Mouse (Mus musculus) CD4-positive helper T cell, adult 2 months (primary cell): ENCODE data around the gene Sdccag8.

ENCODE experiments used
- DNase-seq: peaks from one replicate; pipeline ENCODE4 v3.0.0-alpha.2; 2012; ENCODE audit warnings: low read depth, missing footprints, low spot score

Gene Sdccag8

DNA sequence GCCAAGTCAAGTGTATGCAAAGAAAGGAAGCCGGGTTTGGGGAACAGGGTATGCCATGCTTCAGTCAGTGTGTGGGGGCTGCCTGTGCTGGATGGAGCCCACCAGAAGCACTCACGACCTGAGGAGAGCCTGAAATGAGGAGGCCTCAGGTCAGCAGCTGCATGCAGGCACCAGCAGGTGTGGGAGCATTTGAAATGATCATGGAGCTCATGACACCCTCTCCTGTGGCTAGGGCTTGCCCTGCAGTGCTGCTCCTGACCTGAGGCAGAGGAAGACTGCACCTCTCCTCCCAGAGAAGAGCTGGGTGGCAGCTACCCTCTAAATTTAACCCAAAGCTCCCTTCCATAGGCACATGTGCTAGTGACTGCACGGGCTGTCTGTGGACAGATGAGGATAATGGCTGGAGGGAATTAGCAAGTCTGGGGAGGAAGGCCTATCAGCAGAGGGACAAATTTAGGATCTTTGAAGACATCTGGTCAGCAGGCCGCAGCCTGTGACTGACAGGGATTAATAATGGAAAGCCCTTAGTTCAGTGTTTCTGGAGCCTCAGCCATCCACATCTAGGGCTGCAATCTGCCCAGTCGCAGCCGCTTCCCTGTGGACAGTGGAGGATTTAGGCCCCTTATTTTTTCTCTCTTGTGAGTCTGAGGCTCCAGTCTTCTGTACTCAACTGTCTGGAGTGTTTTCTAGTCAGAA is 196.3 kb downstream of the Sdccag8 start:
- DNase-seq = no peak

DNA sequence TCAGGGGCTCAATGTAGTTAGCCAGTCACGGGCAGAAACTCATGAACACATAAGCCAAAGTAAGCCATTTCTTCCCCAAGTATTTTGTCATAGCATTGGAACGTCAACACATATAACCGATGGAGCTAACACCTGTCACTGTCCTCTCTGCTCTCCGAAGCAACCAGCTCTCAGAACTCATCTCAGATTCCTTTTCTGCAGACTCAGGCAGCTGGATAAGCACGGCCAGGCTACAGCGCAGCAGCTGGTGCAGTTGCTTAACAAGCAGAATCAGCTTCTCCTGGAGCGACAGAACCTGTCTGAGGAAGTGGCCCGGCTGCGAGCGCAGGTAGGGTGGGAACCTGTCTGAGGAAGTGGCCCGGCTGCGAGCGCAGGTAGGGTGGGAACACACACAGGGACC is 197.2 kb downstream of the Sdccag8 start:
- DNase-seq = no peak

DNA sequence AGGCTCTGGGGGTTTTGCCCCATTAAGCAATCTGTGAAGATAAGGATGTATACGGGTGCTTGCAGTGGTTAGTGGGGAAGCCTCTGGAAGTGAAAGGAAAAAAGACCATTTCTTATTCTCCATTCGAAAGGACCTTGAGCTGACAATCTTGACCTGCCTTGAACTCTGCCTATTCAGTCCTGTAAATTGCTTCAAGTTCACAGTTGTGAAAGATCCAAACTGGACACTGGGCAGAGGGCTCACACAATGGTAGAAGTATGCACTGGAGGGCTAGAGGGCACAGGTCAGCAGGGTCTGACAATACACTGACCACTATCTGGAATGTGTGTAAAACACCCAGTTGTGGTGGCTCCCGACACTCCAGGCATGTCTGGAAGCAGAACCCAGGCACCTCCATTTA is 198.3 kb downstream of the Sdccag8 start:
- no peak for DNase-seq

DNA sequence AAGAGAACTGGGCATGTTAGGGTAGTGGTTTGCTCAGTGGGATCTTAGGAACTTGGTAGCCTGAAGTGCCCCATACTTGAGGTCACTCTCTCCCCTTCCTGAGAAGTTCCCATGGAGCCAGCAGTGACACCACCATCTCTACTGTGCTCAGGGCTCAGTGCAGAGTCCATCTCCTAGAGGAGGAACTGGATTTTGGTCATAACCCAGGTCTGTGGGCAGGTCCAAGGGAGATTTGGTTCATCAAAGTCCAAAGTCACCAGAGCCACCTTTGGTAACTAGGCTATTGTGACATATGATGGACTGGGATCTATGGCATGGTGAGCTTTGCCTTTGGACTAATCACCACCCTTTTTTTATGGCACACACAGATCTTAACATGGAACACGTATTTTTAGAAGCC is 198.9 kb downstream of the Sdccag8 start:
- DNase-seq = no peak

DNA sequence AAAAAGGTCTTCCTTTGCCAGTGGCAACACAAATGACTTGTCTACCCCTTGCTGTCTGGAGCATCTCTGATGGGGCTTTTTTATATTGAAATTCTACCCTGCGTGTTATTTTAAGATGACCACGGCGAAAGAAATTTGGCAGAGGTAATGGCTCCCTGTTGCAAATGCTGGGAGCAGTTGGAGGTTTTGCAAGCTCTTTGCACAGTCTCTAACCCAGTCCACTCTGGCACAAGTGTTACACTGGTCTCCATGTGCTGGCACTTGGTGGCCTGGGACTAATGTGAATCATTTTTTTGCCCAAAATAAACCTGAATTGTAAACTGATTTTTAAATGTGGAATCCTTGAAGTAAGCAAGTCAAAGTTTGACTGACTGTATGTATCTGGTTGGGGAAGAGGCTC is 199.3 kb downstream of the Sdccag8 start:
- no peak for DNase-seq

DNA sequence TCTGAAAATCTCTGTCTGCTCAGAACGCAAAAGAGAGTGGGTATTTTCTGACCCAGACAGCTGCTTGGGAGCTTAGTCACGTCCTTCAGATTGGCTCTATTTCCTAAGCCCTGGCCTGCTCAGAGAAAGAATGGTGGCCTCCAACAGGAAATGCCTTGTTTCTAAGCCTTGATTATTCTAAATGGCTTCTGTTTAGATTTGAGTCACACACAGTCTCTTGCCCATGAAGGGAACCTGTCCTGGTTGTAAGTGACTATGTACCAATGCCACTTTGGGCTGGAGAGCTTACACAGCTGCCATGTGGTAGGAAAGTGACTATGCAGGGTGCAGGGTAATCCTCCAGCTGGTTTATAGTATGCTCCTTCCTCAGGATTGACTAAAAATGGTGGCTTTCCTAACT is 199.9 kb downstream of the Sdccag8 start:
- no peak for DNase-seq

DNA sequence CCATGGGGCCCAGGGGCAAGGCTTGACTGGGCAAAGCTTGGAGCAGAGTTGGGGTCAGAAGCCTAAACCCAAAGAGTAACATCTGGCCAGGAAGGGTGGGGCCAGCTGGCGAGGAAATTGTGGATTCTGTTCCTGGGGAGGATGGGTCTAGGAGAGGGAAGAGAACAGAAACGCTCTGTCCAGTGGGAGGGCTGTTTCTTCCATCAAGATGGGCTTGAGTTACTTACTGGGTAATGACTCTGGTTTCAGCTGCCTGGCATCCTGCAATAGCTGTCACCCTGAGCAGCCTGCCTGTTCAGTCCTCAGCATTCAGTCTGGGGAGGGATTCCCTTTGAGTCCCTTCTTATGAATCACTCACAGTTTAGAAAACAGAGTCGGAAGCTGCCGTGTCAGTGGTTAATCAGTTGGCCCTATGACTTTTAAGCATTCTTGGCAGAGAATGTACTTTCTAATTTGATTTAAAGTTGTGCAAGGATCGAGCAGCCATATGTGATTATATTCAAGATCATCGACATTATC is 200.5 kb downstream of the Sdccag8 start:
- DNase-seq = no peak

DNA sequence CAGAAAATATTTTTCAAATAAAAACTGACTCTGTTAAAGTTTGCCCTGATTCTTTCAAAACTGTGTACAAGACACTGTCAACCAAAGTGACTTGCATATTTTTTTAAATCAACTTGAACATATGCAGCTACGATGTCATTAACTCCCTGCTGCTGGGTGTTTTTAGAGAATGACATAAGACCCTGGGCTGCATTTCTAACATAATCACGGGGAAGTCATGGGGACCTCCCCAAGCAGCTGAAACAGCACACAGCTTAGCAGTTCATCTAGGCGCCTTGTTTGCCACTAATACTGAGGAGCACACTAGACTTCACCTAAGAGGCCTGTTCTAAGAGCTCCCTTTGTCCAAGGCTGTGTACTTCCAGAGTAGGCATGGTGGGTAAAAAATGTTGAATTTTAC is 201.5 kb downstream of the Sdccag8 start:
- no peak for DNase-seq

DNA sequence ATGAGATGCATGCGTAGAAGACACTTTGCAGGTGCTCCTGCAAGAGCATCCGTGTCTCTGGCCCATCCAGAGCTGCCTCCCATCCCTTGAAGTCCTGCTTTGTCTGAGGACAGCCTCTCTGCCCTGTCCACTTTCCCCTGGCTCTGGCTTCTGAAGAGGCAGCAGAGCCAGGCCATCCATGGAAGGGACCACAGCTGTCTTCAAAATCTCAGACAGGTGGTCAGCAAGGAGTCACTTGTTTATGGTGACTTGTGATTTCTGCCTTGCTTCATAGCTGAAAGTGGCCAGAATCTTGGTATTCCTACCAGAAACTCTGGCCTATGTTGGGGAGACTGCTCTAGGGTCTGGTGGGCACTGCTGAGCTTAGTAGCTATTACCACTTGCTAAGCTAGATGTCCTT is 202.3 kb downstream of the Sdccag8 start:
- DNase-seq = no peak

DNA sequence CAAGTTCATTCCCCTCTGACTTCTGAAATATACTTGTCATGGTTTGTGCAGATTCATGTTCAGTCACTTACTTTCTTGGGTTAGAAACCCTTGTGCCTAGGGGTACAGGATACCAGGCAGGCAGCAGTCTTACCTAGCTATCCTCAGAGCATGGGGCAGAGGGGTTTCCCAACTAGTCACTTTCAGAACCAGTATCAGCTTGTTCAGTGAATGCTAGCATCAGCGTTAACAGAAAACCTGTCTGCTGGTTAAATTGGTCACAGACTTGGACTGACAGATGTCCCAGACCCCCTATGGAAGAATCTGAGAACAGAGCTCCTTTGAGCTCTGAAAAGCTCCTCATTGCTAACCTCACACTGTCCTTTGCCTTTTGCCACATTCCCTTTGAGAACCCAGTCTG is 204.3 kb downstream of the Sdccag8 start:
- DNase-seq = no peak

DNA sequence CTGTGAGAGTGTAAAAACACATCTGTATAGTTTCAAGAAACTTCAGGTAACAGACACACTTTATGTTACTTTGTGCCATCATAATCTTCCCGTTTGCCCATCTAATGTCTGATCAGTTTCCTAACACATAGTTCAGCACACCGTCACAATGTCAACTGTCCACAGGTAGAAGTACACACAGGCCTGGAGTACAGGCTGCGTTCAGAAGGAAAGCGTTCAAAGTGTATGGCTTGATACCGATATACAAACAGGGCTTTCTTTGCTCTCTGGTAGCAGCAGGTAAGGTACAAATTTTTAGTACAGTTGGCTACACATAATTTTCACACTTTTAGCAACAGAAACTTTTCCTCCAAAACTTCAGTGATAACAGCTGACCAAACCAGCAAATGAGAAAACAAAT is 205.2 kb downstream of the Sdccag8 start:
- no peak for DNase-seq

DNA sequence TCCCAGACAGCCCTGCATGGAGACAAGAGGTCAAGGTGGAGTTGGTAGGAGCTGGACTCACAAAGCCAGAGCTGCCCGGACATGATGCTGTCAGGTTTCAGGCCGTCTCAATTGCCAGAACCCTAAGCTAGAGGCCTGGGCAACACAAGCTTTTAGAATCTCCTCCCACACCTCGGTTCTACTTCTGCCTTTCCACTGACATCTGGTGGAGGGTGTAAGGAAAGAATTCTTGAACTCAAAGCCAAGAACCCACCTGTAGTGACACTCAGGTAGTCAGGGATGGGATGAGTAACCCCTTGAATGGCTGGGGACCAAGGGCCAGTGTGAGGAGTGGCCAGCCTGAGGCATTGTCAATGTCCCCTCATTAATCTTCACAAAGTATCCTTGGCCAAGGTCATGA is 208.3 kb downstream of the Sdccag8 start:
- no peak for DNase-seq

DNA sequence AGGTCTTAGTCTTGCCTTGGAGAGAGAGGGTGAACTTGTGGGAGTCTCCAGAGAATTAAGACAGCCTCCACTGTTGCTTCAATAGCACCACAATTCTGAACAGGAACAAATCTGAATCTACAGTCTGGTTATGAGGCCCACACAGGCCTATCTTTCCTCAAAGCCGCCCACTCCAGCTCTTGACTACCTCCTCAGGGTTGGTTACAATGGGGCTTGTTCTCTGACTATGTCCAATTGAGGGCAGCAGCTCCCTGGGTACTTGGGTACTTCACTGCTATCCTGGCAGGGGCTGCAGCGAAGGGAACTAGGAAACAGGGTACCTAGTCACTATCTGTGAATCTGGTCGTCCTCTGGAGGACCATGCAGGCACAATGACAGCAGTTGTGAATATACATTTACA is 213.2 kb downstream of the Sdccag8 start:
- no peak for DNase-seq

DNA sequence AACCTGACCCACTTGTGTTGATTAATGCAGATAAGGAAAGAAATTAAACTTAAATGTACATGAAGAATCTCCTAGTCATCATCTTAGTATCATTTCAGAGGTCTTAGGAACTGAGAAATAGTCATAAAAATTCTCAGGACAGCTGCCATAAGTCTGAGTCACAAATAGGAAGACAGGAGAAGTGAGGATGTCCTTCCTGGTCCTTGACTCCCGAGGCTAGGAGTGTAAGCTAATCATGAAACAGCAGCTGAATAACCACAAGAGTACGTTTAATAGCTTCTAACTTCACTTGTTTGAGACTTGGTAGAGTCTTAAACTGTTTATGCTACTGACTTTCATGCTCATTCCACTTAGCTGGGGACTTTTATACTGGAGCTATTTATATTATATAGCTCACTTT is 214.6 kb downstream of the Sdccag8 start:
- DNase-seq = no peak

DNA sequence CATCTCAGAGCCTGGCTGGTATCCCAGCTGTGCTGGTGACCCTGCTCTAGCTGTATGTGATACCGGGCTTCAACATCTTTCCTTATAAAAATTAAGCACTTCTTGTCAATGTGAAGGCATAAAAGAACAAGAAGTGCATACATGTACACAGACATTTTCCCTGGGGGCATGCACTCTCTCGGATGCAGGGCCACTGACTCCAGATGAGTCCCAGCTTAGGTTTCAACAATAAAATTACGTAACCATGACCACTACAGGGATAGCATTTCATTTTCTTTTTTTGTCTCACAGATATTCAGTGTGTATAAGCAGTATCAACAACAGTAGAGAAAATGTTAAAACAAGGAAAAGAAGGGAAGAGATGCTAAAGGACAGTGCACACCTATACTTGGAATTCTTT is 216.2 kb downstream of the Sdccag8 start:
- DNase-seq = no peak

DNA sequence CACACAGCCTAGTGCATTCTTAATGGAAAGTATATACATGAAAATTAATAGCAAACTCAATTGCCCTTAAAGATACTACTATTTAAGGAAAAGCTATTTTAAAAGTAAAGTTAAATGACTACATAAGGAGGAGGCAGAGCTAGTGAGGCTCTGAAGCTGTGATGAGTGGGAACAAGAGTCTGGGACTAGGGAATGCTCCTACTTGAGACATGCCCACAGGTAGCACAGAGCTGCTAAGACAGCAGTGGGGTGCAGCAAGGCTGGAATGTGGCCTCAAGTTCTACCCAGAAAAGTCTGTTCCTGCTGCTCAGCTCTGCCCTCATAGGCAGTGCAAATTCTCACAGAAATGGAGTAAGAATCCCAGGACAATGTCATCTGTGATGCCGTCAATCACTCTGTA is 216.7 kb downstream of the Sdccag8 start:
- no peak for DNase-seq

DNA sequence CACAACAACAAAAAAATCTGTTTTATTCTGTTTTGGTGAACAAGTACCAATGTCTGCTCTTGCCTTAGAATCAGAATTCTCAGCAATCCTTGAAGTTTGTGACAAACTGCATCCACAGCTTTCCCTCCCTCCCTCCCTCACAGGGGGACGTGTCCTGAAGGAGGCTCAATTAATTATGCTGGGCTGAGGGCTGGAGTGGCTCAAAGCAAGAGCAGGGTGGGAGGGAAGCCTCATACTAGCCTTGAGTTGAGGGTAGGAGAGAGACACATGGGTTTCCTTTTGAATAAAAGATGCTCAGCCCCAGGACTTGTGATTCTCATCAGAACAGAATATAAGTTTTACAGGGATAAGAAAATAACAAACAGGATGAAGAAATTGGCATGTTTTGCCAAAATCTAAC is 217.8 kb downstream of the Sdccag8 start:
- no peak for DNase-seq

DNA sequence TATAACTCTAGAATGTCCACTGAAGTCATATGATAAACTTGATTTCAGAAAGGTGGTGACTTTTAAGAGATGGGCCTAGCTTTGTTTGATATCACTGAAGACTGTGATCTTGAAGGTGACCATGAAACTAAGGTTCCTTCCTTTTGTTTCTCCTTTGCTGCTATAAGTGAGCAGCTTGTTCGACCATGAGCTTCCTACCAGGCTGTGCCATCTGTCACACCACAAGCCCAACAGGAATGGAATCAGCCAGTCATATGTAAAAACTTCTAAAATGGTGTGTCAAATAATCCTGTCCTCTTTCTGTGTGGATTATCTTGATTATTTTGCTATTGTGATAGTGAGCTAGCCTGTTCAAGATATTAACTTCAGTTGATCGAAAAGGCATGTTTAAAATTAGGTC is 221.0 kb downstream of the Sdccag8 start:
- no peak for DNase-seq

DNA sequence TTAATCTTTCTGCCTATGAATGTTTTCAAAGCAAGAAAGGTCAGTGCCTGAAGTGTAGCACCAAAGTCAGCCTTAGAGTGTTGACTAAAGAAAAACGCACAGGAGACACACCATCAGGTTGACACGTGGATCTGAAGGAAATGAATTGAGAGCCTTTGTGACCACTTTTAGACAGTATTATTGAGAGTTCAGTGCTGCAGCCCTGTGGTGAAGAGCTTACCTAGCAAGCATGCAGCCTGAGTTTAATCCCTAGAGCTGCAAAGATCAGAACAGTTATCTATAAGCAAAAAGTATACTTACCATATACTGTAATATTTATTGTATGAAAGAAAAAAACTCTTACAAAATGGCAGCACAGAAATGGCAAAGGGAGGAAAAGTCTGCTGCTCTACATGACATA is 223.9 kb downstream of the Sdccag8 start:
- no peak for DNase-seq

DNA sequence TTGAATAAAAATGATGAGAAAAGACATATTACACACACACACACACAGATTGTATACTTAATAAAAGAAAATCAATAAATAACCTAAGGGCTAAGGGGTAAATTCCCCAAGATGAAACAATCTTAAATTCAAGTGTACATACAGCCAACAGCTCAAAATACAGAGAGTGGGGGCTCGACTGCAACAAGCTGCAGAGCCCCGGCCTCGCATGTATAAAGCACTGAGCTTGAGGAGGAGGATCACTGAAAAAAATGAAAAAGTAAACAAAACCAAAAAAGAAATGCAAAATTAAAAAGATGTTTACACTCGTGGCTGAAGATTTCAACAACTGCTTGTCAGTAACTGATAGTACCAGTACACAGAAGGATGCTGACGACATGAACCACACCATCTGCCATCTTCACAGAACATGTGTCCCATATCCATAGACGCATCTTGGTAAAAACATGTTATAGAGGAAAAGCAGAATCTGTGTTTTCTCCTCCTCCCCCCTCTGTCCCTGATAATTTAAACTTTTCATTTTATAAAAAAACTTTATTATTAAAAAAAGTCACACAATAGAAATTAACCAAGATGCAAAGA is 224.7 kb downstream of the Sdccag8 start:
- DNase-seq = no peak

DNA sequence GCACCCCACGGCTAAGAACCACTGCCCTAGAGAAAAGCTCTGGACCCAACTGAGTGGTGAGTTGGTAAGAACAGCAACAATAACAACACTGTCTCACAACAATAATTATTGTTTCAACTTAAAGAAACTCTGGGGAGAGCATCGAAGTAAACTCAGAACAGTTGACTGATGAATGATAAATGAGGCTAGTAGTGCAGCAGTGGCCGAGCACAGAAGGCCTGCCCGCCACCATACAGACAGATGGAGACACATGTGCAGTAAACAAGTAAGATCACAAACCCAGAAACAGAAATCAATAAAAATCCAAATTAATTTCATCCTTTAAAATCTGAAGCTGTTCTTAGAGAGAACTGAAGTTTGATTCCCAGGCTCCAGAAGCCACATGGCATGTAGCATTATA is 225.6 kb downstream of the Sdccag8 start:
- no peak for DNase-seq

DNA sequence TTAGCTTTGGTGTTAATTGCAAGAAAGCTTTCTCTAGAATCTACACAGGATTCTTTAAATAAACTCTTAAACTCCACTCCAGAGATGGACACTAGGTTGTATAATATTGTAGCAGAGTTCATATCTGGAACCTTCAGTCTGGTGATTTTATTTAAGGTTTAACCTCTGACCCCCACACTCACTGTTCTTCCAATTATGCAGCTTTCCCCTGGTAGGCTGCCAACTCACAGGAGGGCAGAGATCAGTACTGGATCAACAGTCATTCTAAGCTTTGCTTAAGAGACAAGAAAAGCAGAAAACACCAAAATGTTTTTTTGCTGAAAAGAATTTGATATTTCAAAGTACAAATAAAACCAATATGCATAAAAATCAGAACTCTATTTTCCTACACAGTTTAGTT is 231.4 kb downstream of the Sdccag8 start:
- DNase-seq = no peak

DNA sequence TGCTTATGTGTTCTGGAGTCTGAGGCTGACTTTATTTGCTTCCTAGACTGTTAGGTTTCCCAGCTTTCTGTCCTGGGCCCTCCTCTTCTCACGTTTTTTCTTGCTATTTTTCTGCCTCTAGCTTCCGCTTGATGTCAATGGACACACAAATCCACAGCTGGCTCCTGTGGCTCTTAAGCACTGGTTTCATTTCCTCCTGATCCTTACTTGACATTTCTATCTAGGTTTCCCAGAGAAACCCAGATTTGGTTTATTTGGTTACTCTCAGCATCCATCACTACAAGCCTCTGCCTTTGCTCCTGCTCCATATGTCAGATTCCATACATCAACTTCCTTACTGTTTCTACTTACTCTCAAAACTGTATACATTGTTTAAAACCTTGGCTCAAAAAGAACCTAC is 232.5 kb downstream of the Sdccag8 start:
- DNase-seq = no peak

DNA sequence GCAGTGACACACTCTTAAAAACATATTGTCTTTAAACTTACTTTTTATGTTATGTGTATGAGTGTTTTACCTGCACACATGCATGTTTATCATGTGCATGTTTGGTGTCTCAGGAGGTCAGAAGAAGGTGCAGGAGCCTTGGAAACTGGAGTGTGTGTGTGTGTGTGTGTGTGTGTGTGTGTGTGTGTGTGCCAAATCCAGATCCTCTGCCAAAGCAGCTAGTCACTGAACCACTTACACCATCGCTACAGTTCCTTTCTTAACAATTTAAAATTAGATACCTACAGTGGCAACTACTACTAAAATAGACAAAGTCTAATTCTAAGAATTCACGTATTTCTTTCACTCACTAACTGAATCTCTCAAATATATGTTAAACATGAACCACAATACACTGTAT is 234.3 kb downstream of the Sdccag8 start:
- no peak for DNase-seq
